Mouse (Mus musculus) limb, embryonic 11.5 days (tissue): ENCODE results near the gene Cdiptos. TPM values are rescaled to one million over a fixed set of nuclear protein-coding genes. Genes with fewer than 3 reads are reported as not detected.

Experiments used
- ATAC-seq: fragments of 200-750 bp; cut with Nextera tagmentation; 2 replicates; pipeline ENCODE4 v1.8.0; 2017; ENCODE audit warnings: low read depth; ENCODE audit not compliant: insufficient number of reproducible peaks, low FRiP score, low TSS enrichment
- DNase-seq: peaks from one replicate; pipeline ENCODE4 v3.0.0-alpha.2; 2015; ENCODE audit warnings: low spot score
- H3K27ac ChIP-seq: fragments of 300-500 bp; sonication (generic); replicated peaks from 2 replicates; pipeline ENCODE4 v1.5.1; 2014; ENCODE audit warnings: low read depth, mild to moderate bottlenecking, low read length
- H3K27me3 ChIP-seq: fragments of 300-500 bp; sonication (generic); 2 replicates; pipeline ENCODE4 v1.6.1; 2014; ENCODE audit warnings: mild to moderate bottlenecking, low read length, mixed read lengths; ENCODE audit not compliant: control insufficient read depth, insufficient read depth
- H3K36me3 ChIP-seq: fragments of 300-500 bp; sonication (generic); 2 replicates; pipeline ENCODE4 v1.6.1; 2014; ENCODE audit warnings: mild to moderate bottlenecking, low read length, moderate library complexity, mixed read lengths; ENCODE audit not compliant: control insufficient read depth, insufficient read depth
- H3K4me1 ChIP-seq: fragments of 300-500 bp; sonication (generic); 2 replicates; pipeline ENCODE4 v1.6.1; 2014; ENCODE audit warnings: low read length, mixed read lengths; ENCODE audit not compliant: control insufficient read depth, insufficient read depth
- H3K4me2 ChIP-seq: fragments of 300-500 bp; sonication (generic); 2 replicates; pipeline ENCODE4 v1.6.1; 2014; ENCODE audit warnings: low read depth, mild to moderate bottlenecking, moderate library complexity; ENCODE audit not compliant: severe bottlenecking
- H3K4me3 ChIP-seq: fragments of 300-500 bp; sonication (generic); 2 replicates; pipeline ENCODE4 v1.5.1; 2014; ENCODE audit warnings: low read depth, low read length
- H3K9ac ChIP-seq: fragments of 300-500 bp; sonication (generic); 2 replicates; pipeline ENCODE4 v1.6.1; 2014; ENCODE audit warnings: mild to moderate bottlenecking, low read length
- H3K9me3 ChIP-seq: fragments of 300-500 bp; sonication (generic); 2 replicates; pipeline ENCODE4 v1.6.1; 2016; ENCODE audit warnings: low read length; ENCODE audit not compliant: control insufficient read depth
- WGBS: fragments of 180-500 bp; shearing (Covaris S2); extraction: QIAGEN DNeasy Blood & Tissue Kit; methylation state at CpG from one replicate; pipeline ENCODE4 v1.1.7; 2014; 5-methylcytosine and 5-hydroxymethylcytosine counted together
- polyA plus RNA-seq: library from polyadenylated mRNA; unstranded; fragments of >200 nt; fragmentation: Nextera tagmentation; extraction: Ambion mirVana; gene quantifications from 2 replicates; pipeline ENCODE4 v1.2.1, GENCODE M21; 2014

The Cdiptos gene
- 1.2 and 1.5 TPM in 2 replicates for polyA plus RNA-seq

GRCm38 (mm10) chr7:126975950-126976866 lies at the start of gene Cdiptos:
Gene Cdiptos, minus strand, starts transcription at chr7:126976098.
- ATAC-seq (peak; percentile 92), DNase-seq (peak; percentile 99)
- Histone ChIP-seq H3K36me3 (peaks cover 17% of the 10 kb centered on the region; the same call in 1 of the 2 replicates), H3K27me3 (no peaks in the 10 kb centered on the region), H3K9me3 (no peaks in the 10 kb centered on the region), H3K4me2 (peak within 1 kb of the TSS; percentile 82), H3K27ac (peak within 1 kb of the TSS; percentile 90), H3K4me3 (peak within 1 kb of the TSS; percentile 100), H3K4me1 (no peaks in the 10 kb centered on the region; the same call in 1 of the 2 replicates), H3K9ac (peak within 1 kb of the TSS; percentile 99)
- under 1% methylated on average over 54 of the region's 55 CpGs for WGBS

DNA sequence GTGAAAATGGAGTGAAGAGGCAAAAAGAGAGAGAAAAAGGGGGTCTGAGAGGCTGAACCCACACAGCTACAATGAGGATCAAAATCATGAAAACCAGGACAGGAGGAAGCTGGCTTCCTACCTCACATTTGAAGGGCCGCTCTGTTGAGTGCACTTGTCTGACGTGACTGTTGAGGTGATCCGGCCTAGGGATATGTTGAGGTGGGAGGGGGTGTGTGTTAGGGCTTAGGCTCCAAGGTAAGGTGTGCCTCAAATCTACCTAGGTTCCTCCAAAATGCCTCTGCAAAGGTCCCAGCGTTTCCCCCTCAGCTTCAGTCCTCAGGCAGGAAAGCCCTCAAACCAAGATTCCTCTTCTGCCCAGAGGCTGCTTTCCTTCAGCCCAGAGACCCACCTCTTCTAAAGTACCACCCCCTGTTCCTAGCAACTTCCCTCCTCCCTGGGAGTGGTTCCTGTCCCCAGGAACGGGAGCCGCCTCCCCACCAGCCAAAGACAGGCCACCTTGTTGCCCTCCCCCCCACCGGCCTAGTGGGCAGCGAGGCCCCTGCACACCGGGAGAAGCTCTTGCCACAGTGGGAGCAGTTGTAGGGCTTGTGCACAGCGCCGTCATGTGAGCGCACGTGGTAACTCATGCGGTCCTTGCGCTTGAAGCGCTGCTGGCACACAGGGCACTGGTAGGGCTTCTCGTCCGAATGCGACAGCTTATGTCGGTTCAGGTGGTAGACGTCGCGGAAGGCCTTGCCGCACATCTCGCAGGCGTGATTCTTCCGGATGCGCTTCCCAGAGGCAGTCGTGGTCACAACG lies 49.1 kb upstream of the Cdiptos start:
- peak overlapping the region; percentile 97 for H3K4me3 ChIP-seq
- H3K9me3 ChIP-seq, result no peaks in the 10 kb centered on the region
- DNase-seq (peak; percentile 81), ATAC-seq (peak; percentile 23; the same call in 1 of the 2 replicates)
- peak overlapping the region; percentile 99 for H3K9ac ChIP-seq
- WGBS, result 1% methylated on average over 30 of the region's 30 CpGs
- peak overlapping the region; percentile 98 for H3K27ac ChIP-seq
- H3K27me3 ChIP-seq, result no peaks in the 10 kb centered on the region
- H3K36me3 ChIP-seq, result peaks cover 29% of the 10 kb centered on the region
- peak overlapping the region; percentile 83 for H3K4me2 ChIP-seq
- peaks cover 48% of the 10 kb centered on the region for H3K4me1 ChIP-seq

DNA sequence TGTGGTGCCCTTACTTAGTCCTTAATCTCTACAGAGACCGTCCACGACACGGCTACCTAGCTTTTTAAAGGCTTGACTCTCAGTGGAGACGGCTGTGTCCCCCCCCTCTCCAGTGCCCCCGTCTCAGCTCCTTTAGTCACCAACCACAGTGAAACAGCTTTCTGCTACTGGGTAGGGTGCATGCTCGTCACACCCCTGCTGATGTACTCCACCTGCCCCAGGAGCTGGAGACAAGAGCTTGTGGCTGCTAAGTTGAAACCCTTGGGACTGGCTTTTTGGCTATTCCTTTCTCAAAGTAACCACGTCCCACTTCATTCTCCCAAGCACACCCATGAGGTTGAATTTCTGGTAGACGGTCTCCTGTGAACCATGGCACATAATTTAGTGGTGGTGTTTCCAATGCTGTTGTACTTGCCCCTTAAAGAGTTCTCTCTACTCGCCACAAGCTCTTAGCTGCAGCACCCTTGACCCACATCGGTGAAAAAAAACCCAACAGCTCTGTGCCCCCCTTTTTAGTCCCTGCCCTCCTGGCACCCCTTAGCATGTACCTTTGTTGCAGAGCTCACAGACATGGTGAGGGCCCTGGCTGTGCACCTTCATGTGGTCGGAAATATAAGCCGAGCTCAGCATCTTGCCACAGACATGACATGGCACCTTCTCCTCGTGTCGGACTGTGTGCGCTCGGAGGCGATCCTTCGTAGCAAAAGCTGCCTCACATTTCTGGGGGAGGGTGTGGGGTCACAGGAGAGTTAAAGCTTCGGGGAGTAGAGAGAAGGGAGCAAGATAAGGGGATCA lies 48.2 kb upstream of the Cdiptos start:
- Histone ChIP-seq H3K36me3 (peaks cover 26% of the 10 kb centered on the region), H3K27me3 (no peaks in the 10 kb centered on the region), H3K9me3 (no peaks in the 10 kb centered on the region), H3K9ac (peak overlapping the region; percentile 99), H3K4me1 (peaks cover 55% of the 10 kb centered on the region), H3K4me3 (peak overlapping the region; percentile 97), H3K4me2 (peak overlapping the region; percentile 83), H3K27ac (0 out of 2 replicates have a peak overlapping the region, but pooled peaks have one; percentile 26)
- DNase-seq (no peak), ATAC-seq (no peak)
- WGBS, result 33% methylated on average over 19 of the region's 19 CpGs

DNA sequence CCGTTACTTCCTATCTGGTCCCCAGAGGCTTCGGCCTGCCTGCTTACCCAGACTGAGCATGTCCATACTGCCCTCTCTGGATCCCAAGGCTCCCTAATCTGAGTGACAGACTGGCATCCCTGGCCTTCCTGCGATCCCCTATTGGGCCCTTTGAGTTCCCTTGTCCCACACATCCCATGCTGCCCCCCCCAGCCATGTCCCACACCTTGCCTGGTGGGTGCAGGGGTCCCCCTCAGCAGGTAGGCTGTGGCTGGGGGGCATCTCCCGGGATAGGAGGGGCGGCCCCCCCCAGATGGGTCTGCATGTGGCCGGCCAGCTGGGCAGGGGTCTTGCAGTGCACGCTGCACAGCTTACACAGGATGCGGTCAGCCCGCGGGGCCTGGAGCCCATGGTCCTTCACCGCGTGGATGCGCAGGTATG lies 47.4 kb upstream of the Cdiptos start:
- Histone ChIP-seq H3K9ac (peak overlapping the region; percentile 43), H3K9me3 (no peaks in the 10 kb centered on the region), H3K4me3 (peak overlapping the region; percentile 97), H3K27ac (peak overlapping the region; percentile 26; the same call in 1 of the 2 replicates), H3K4me1 (peaks cover 55% of the 10 kb centered on the region), H3K36me3 (peaks cover 23% of the 10 kb centered on the region), H3K27me3 (no peaks in the 10 kb centered on the region), H3K4me2 (peak overlapping the region; percentile 83)
- DNase-seq (no peak), ATAC-seq (no peak)
- 89% methylated on average over 12 of the region's 13 CpGs for WGBS

DNA sequence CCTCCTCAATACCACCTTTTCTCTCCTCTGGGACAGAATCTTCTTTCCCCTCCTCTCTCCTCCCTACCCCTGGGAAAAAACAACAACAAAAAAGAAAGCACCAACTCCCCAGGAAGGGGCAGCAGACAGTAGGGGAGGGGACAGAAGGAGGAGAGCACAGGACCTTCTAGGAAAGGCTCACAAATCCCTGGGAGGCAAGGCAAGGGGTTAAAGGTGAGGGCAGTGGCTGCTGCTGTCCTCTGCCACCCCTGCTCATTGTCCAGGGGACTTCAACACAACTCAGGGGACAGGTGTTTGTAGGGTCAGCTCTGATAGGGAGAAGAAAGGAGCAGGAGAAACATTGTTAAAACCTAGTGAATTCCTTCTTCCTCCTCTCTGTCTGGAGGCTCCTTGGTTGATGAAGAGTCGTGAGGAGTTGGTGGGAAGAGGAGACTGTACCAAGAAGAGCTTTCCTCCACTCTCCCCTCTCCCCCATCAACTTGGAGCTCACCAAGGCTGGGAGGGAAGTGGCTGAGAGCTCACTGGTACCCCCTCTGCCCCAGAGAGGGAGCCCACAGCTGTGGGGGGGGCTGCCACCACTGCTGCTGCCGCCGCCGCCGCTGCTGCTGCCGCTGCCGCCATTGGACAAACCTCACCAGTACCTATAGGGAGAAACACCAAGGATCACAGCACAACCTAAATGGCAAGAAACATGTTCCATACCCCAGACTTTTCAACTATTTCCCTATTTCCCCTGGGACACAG lies 46.8 kb upstream of the Cdiptos start:
- Histone ChIP-seq H3K27me3 (no peaks in the 10 kb centered on the region), H3K4me3 (peak overlapping the region; percentile 97), H3K4me1 (peaks cover 49% of the 10 kb centered on the region), H3K27ac (no peak overlapping the region; the same call in 1 of the 2 replicates), H3K4me2 (peak overlapping the region; percentile 83), H3K9ac (peak overlapping the region; percentile 17; the same call in 1 of the 2 replicates), H3K36me3 (peaks cover 22% of the 10 kb centered on the region), H3K9me3 (no peaks in the 10 kb centered on the region)
- no peak for ATAC-seq
- no peak for DNase-seq
- 76% methylated on average over 7 of the region's 7 CpGs for WGBS

DNA sequence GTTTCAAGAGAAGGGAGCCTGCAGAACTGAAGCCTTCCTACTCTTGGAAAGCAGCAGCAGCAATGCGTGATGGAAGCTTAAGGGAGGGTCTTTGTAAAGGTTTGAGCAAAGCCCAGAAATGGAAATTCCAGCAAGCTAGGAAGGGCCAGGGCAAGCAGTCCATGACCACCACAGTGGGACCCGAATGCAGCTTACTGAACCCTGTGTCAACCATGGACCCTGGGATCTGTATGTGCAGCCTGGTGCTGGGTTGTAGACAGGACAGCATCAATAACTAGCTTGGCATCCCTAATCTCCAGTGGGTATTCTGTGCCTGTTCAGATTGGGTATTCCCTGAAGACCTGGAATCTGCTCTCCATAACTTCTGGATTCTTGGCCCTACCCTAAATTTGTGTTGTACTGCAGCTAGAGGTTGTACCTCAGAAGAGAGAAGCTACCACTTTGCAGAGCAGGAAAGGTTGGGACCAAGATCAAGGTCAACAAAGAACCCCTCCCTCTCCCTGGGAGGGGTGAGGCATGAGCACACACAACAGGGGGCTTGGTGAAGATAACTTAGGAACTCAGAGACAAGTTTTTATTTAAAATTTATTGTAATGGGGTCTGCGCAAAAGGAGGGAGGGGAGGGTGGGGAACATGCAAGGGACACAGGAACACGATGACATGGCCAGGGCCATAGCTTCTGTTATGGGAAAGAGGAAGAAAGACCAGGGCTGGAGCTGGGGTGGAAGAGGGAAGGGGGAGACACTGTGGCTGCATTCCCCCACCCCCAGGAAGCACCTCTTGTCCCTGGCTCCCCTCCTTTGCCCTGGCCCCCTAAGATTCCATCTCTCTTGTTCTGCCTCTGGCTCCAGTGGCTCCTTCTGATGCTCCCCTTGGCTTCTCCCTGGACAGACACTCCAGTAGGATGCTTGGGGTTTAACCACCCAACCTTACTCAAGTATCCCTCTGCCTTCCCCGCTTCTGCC lies 45.9 kb upstream of the Cdiptos start:
- Histone ChIP-seq H3K4me2 (peak overlapping the region; percentile 88), H3K4me3 (peak overlapping the region; percentile 46), H3K9me3 (no peaks in the 10 kb centered on the region), H3K27ac (peak overlapping the region; percentile 72), H3K27me3 (no peaks in the 10 kb centered on the region), H3K4me1 (peaks cover 47% of the 10 kb centered on the region), H3K9ac (peak overlapping the region; percentile 73), H3K36me3 (peaks cover 22% of the 10 kb centered on the region)
- ATAC-seq, result no peak
- WGBS, result 51% methylated on average over 5 of the region's 5 CpGs
- no peak for DNase-seq
